Mouse (Mus musculus): ENCODE results near the gene Urah.

- TF ChIP-seq CTCF (conservative IDR thresholded peaks at IDR 0.05; ENCODE audit: low read length) (no peak), POU5F1 (IDR thresholded peaks at IDR 0.05; ENCODE audit: borderline replicate concordance, low read length) (no peak)
Measured at GRCm38 (mm10) chr7:140822731-140823130, 12.1 kb upstream of the Urah start.
